8 mouse cellular contexts compared by ENCODE assay signal in the genomic region with DNA sequence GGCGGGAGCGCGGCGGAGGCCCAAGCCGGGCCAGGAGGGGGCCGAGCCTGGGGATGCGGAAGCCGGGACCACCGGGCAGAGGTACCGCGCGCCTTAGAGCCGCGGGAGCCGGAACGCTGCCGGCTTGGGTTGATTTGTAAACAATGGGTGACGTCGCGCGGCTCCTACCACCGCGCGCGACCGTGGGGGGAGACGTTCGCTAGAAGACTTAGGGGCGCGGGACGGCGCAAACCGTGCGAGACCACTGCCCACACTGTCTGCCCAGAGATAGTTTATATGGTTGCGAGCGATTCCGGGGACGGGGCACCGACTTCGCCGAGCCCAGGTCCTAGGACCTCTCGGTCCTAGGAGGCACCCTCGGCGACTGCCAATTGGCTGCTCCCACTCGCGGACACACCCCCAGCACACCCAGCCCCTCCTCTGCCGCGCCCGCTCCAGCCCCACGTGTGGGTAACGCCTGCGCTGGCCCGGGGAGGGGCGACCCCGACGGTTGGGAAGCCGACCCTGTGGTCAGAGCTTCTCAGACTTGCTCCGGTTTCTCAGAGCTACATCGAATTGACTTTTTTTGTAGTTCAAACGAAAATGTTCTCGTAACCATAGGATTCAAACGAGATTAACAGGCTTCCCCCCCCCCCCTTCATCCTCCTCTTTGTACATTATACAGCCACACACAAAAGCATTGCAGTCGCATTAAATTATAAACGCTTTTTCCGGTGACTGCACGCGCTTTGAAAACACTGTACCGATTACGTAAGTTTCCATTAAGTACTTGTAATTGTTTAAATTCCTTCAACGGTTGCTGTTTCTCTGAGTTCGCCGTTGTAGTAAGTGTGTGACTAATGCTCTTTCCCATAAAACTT. TPM values are rescaled to one million over a fixed set of nuclear protein-coding genes. Genes with fewer than 3 reads are reported as not detected.
DNase-seq lines count a peak whose midpoint lies in the region; ATAC-seq and TF ChIP-seq lines count a peak whose summit lies in the region.

Frat2 (minus strand) TSS at position 141 of the 860 bp plus-strand sequence.

- H3K4me3 ChIP-seq in CH12.LX (replicated peaks in 1 of 3; ENCODE audit: low read depth in 2 of 3, low read length in 2 of 3, poor library complexity in 1 of 3): peak within 1 kb of the TSS; percentile 56 to 84 (median 61)
- peak within 1 kb of the TSS; percentile 97 for H3K4me3 ChIP-seq in forebrain, embryonic 12.5 days (replicated peaks)
- H3K4me3 ChIP-seq in liver, postnatal 0 days (ENCODE audit: low read depth, low read length): peak within 1 kb of the TSS; percentile 92
- H3K4me3 ChIP-seq in neural tube, embryonic 14.5 days (ENCODE audit: low read depth, low read length): peak within 1 kb of the TSS; percentile 82

- whole genome bisulfite sequencing in forebrain, embryonic 12.5 days: under 1% methylated on average over 71 of the region's 72 CpGs
- WGBS in large intestine, adult 2 months: under 1% methylated on average over 72 of the region's 72 CpGs
- under 1% methylated on average over 68 of the region's 72 CpGs for WGBS in liver, postnatal 0 days (ENCODE audit: insufficient replicate concordance)
- WGBS in neural tube, embryonic 14.5 days: 1% methylated on average over 68 of the region's 72 CpGs

- H3K9ac ChIP-seq in CH12.LX (ENCODE audit: insufficient read depth, low read depth): peak within 1 kb of the TSS; percentile 49
- peak within 1 kb of the TSS; percentile 91 for H3K9ac ChIP-seq in forebrain, embryonic 12.5 days
- peak within 1 kb of the TSS; percentile 83 for H3K9ac ChIP-seq in liver, postnatal 0 days (replicated peaks)
- peak within 1 kb of the TSS; percentile 82 for H3K9ac ChIP-seq in neural tube, embryonic 14.5 days (replicated peaks; ENCODE audit: low read depth, low read length)

- DNase-seq in CH12.LX (ENCODE audit: extremely low read depth): peak; percentile 75
- DNase-seq in c-Kit-positive CD71-positive TER-119-negative erythroid progenitor cells, embryonic 14.5 days (ENCODE audit: low read depth): peak; percentile 80
- DNase-seq in heart, postnatal 10 days: peak; percentile 92
- no peak for DNase-seq in large intestine, adult 2 months (ENCODE audit: low read depth, low spot score)
- DNase-seq in liver, postnatal 0 days: peak; percentile 93
- peak; percentile 89 for DNase-seq in testis, postnatal 10 days (ENCODE audit: low spot score)

- in situ Hi-C loops in CH12.LX (cut with MboI; ENCODE audit: low pct_ligation_motif_present, low pct_unique_long_range_greater_than_20kb, low sequenced_read_pairs): loop anchor here (10.0 kb wide), 1 partner anchor 47 kb away; the partner anchor contains the start of gene Rrp12

- TF ChIP-seq CTCF in CH12.LX (conservative IDR thresholded peaks at IDR 0.05 in 1 of 2, IDR thresholded peaks at IDR 0.05 in 1 of 2; ENCODE audit: low read depth in 2 of 2, low read length in 2 of 2): no peak
- TF ChIP-seq CTCF in liver, postnatal 0 days (IDR thresholded peaks at IDR 0.05; ENCODE audit: low read depth): no peak

- H3K4me2 ChIP-seq in CH12.LX (ENCODE audit: insufficient read depth, low read depth, poor library complexity, severe bottlenecking): peak within 1 kb of the TSS; percentile 89
- peak within 1 kb of the TSS; percentile 96 for H3K4me2 ChIP-seq in forebrain, embryonic 12.5 days
- H3K4me2 ChIP-seq in liver, postnatal 0 days (ENCODE audit: low read depth, low read length): peak within 1 kb of the TSS; percentile 85
- peak within 1 kb of the TSS; percentile 91 for H3K4me2 ChIP-seq in neural tube, embryonic 14.5 days (ENCODE audit: low read depth, low read length)

- no peak within 1 kb of the TSS for H3K27ac ChIP-seq in CH12.LX (ENCODE audit: insufficient read depth, low read depth)
- H3K27ac ChIP-seq in forebrain, embryonic 12.5 days: peak within 1 kb of the TSS; percentile 93
- H3K27ac ChIP-seq in liver, postnatal 0 days (ENCODE audit: low read depth): peak within 1 kb of the TSS; percentile 96
- H3K27ac ChIP-seq in neural tube, embryonic 14.5 days (ENCODE audit: low read depth, low read length): peak within 1 kb of the TSS; percentile 89

- TF ChIP-seq RAD21 in CH12.LX (IDR thresholded peaks at IDR 0.05; ENCODE audit: low read depth, low read length): no peak

- H3K79me2 ChIP-seq in CH12.LX (replicated peaks; ENCODE audit: control insufficient read depth, extremely low read depth, insufficient read depth, poor library complexity, severe bottlenecking): no peaks in the 10 kb centered on the region

- dilution Hi-C loops in CH12.LX (cut with MboI; ENCODE audit: extremely low pct_ligation_motif_present, extremely low pct_unique_long_range_greater_than_20kb, low sequenced_read_pairs): no loop called here

- peak; percentile 95 for ATAC-seq in forebrain, embryonic 12.5 days (ENCODE audit: low FRiP score)
- ATAC-seq in liver, postnatal 0 days: peak; percentile 93
- peak; percentile 95 for ATAC-seq in neural tube, embryonic 14.5 days (ENCODE audit: low read depth)

- TF ChIP-seq POLR2A in CH12.LX (IDR thresholded peaks at IDR 0.05; ENCODE audit: low read depth, low read length): peak; percentile 62

- H3K9me3 ChIP-seq in CH12.LX (replicated peaks; ENCODE audit: low read length): peaks cover 10% of the 10 kb centered on the region
- no peaks in the 10 kb centered on the region for H3K9me3 ChIP-seq in forebrain, embryonic 12.5 days
- no peaks in the 10 kb centered on the region for H3K9me3 ChIP-seq in liver, postnatal 0 days (ENCODE audit: low read length)
- H3K9me3 ChIP-seq in neural tube, embryonic 14.5 days (ENCODE audit: control insufficient read depth, low read length): no peaks in the 10 kb centered on the region

- intact Hi-C loops in heart, postnatal 10 days (cut with DNase I): loop anchor here (2.0 kb wide), 1 partner anchor 17 kb away; no protein-coding TSS in a partner anchor

- no peak for TF ChIP-seq EP300 in CH12.LX (IDR thresholded peaks at IDR 0.05; ENCODE audit: low read length)
- TF ChIP-seq EP300 in liver, postnatal 0 days (IDR thresholded peaks at IDR 0.05; ENCODE audit: low read depth): peak; percentile 66

- no peaks in the 10 kb centered on the region for H3K36me3 ChIP-seq in CH12.LX (replicated peaks in 1 of 2; ENCODE audit: control insufficient read depth in 1 of 2, insufficient read depth in 1 of 2, low read length in 1 of 2)
- H3K36me3 ChIP-seq in forebrain, embryonic 12.5 days (replicated peaks): no peaks in the 10 kb centered on the region
- H3K36me3 ChIP-seq in liver, postnatal 0 days (replicated peaks; ENCODE audit: insufficient read depth, low read length): no peaks in the 10 kb centered on the region
- no peaks in the 10 kb centered on the region for H3K36me3 ChIP-seq in neural tube, embryonic 14.5 days (ENCODE audit: control insufficient read depth, insufficient read depth, low read length)

- H3K4me1 ChIP-seq in CH12.LX (ENCODE audit: control insufficient read depth in 1 of 2, insufficient read depth in 2 of 2): peaks cover 0 to 14% of the 10 kb centered on the region in 2 experiments; a peak in 2 of 4 replicates
- H3K4me1 ChIP-seq in forebrain, embryonic 12.5 days: peaks cover 42% of the 10 kb centered on the region
- H3K4me1 ChIP-seq in liver, postnatal 0 days (ENCODE audit: insufficient read depth): peaks cover 14% of the 10 kb centered on the region
- peaks cover 25% of the 10 kb centered on the region for H3K4me1 ChIP-seq in neural tube, embryonic 14.5 days (ENCODE audit: control insufficient read depth, insufficient read depth, low read length)

- H3K27me3 ChIP-seq in CH12.LX (replicated peaks): peaks cover 20% of the 10 kb centered on the region
- H3K27me3 ChIP-seq in forebrain, embryonic 12.5 days: no peaks in the 10 kb centered on the region
- H3K27me3 ChIP-seq in liver, postnatal 0 days (ENCODE audit: insufficient read depth, low read length): no peaks in the 10 kb centered on the region
- no peaks in the 10 kb centered on the region for H3K27me3 ChIP-seq in neural tube, embryonic 14.5 days (ENCODE audit: control insufficient read depth, insufficient read depth, low read length)

TF ChIP-seq in CH12.LX, 34 proteins besides CTCF, POLR2A, EP300 and RAD21 (continues in another document):
- TF ChIP-seq E2F4 (IDR thresholded peaks at IDR 0.05; ENCODE audit: insufficient replicate concordance, low read depth, low read length) (no peak), MAZ (IDR thresholded peaks at IDR 0.05; ENCODE audit: low read depth, low read length) (peak; percentile 29; the same call in 1 of the 2 replicates), USF1 (IDR thresholded peaks at IDR 0.05; ENCODE audit: low read depth, low read length) (peak; percentile 39; the same call in 1 of the 2 replicates), USF2 (conservative IDR thresholded peaks at IDR 0.05; ENCODE audit: low read depth, low read length) (no peak), JUN (IDR thresholded peaks at IDR 0.05; ENCODE audit: insufficient read depth, low read depth, low read length) (no peak), ZNF384 (IDR thresholded peaks at IDR 0.05; ENCODE audit: low read depth, low read length) (no peak), SIN3A (IDR thresholded peaks at IDR 0.05; ENCODE audit: low read length) (peak; percentile 88), ETS1 (conservative IDR thresholded peaks at IDR 0.05; ENCODE audit: low read depth, low read length) (0 out of 2 replicates have a peak, but pooled peaks have one; percentile 20), ELF1 (IDR thresholded peaks at IDR 0.05; ENCODE audit: low read depth, low read length) (no peak; the same call in 1 of the 2 replicates), SMC3 (IDR thresholded peaks at IDR 0.05; ENCODE audit: low read depth, low read length) (no peak), TCF12 (IDR thresholded peaks at IDR 0.05; ENCODE audit: low read depth, low read length) (0 out of 2 replicates have a peak, but pooled peaks have one; percentile 23), NELFE (IDR thresholded peaks at IDR 0.05; ENCODE audit: low read depth, low read length) (peak; percentile 25; the same call in 1 of the 2 replicates), ZKSCAN1 (IDR thresholded peaks at IDR 0.05; ENCODE audit: borderline replicate concordance, low read depth, low read length) (no peak), MXI1 (IDR thresholded peaks at IDR 0.05; ENCODE audit: low read depth, low read length) (peak; percentile 99), MAFK (IDR thresholded peaks at IDR 0.05; ENCODE audit: insufficient replicate concordance, low read length) (no peak), BHLHE40 (IDR thresholded peaks at IDR 0.05; ENCODE audit: low read depth, low read length) (peak; percentile 31), ZC3H11A (IDR thresholded peaks at IDR 0.05; ENCODE audit: low read depth, low read length) (no peak)

RNA-seq across cellular contexts. Expression of gene Frat2, which starts in this region (rescaled TPM):
- total RNA-seq in CH12.LX (2012; rRNA removed) (0.67 and 1.0 TPM in 2 replicates), CH12.LX (2014; rRNA removed) (0.55 and 0.68 TPM in 2 replicates)
- polyA plus RNA-seq in CH12.LX (2012; ENCODE audit: insufficient read length, low read depth): 1.2 and 1.3 TPM in 2 replicates
- polyA plus RNA-seq in forebrain, embryonic 12.5 days (2016; fragmentation: Nextera tagmentation; extraction: Ambion mirVana): 19.3 and 22.7 TPM in 2 replicates
- total RNA-seq in heart, postnatal 10 days (2021): 1 to 10 TPM; 4.7 to 6.9 TPM
- polyA plus RNA-seq in large intestine, adult 2 months (2012; rRNA removed): 10.4 and 21.6 TPM in 2 replicates
- 3.3 and 3.7 TPM in 2 replicates for polyA plus RNA-seq in liver, postnatal 0 days (2015; fragmentation: Nextera tagmentation; extraction: Ambion mirVana)
- polyA plus RNA-seq in neural tube, embryonic 14.5 days (2014; fragmentation: Nextera tagmentation; extraction: Ambion mirVana): 5.4 and 12.0 TPM in 2 replicates
